Mouse (Mus musculus) natural killer cell, adult 2 months (primary cell): ENCODE results near the gene Ptprn2.

Experiments used
- DNase-seq, 2 experiments: peaks; one replicate each; pipeline ENCODE4 v3.0.0; 2022; ENCODE audit warnings: low spot score in 2 of 2

The Ptprn2 gene

GRCm38 (mm10) chr12:116892584-116892983, 407.1 kb downstream of the Ptprn2 start:
- no peak for DNase-seq

GRCm38 (mm10) chr12:116896651-116897050, 411.1 kb downstream of the Ptprn2 start:
- DNase-seq = no peak

GRCm38 (mm10) chr12:116901773-116902172, 416.3 kb downstream of the Ptprn2 start:
- no peak for DNase-seq

- no peak for DNase-seq
Observed at GRCm38 (mm10) chr12:116907424-116907823, 421.9 kb downstream of the Ptprn2 start.

- DNase-seq = no peak
Observed at GRCm38 (mm10) chr12:116908668-116909067, 423.1 kb downstream of the Ptprn2 start.

GRCm38 (mm10) chr12:116916776-116917175, 431.3 kb downstream of the Ptprn2 start:
- DNase-seq = no peak

GRCm38 (mm10) chr12:116919185-116919584, 433.7 kb downstream of the Ptprn2 start:
- no peak for DNase-seq

GRCm38 (mm10) chr12:116919691-116920526, 434.4 kb downstream of the Ptprn2 start:
- DNase-seq = no peak

GRCm38 (mm10) chr12:116927115-116927514, 441.6 kb downstream of the Ptprn2 start:
- no peak for DNase-seq

- no peak for DNase-seq
Observed at GRCm38 (mm10) chr12:116927516-116927915, 442.0 kb downstream of the Ptprn2 start.

GRCm38 (mm10) chr12:116938158-116938854, 452.8 kb downstream of the Ptprn2 start:
- DNase-seq = no peak

GRCm38 (mm10) chr12:116943883-116944282, 458.4 kb downstream of the Ptprn2 start:
- DNase-seq = no peak

- DNase-seq = no peak
Observed at GRCm38 (mm10) chr12:116948151-116948928, 462.8 kb downstream of the Ptprn2 start.

GRCm38 (mm10) chr12:116949726-116950125, 464.2 kb downstream of the Ptprn2 start:
- DNase-seq = no peak

- DNase-seq = no peak
Observed at GRCm38 (mm10) chr12:116952452-116953205, 467.1 kb downstream of the Ptprn2 start.

GRCm38 (mm10) chr12:116959164-116959563, 473.6 kb downstream of the Ptprn2 start:
- no peak for DNase-seq

GRCm38 (mm10) chr12:116963906-116964305, 478.4 kb downstream of the Ptprn2 start:
- DNase-seq = no peak

- DNase-seq = no peak
Observed at GRCm38 (mm10) chr12:116968215-116968939, 482.9 kb downstream of the Ptprn2 start.

GRCm38 (mm10) chr12:116975547-116975946, 490.0 kb downstream of the Ptprn2 start:
- DNase-seq = no peak

- no peak for DNase-seq
Observed at GRCm38 (mm10) chr12:116976981-116977380, 491.5 kb downstream of the Ptprn2 start.

- DNase-seq = no peak
Observed at GRCm38 (mm10) chr12:116978201-116978600, 492.7 kb downstream of the Ptprn2 start.
